Mouse (Mus musculus) cerebellum, adult 11 months (tissue): ENCODE results near the gene N4bp3.

Source experiments
- DNase-seq: peaks from one replicate; pipeline ENCODE4 v3.0.0; 2022

N4bp3 gene

GRCm38 (mm10) chr11:51594715-51595350 lies 55.8 kb downstream of the N4bp3 start:
- DNase-seq, result no peak

DNA sequence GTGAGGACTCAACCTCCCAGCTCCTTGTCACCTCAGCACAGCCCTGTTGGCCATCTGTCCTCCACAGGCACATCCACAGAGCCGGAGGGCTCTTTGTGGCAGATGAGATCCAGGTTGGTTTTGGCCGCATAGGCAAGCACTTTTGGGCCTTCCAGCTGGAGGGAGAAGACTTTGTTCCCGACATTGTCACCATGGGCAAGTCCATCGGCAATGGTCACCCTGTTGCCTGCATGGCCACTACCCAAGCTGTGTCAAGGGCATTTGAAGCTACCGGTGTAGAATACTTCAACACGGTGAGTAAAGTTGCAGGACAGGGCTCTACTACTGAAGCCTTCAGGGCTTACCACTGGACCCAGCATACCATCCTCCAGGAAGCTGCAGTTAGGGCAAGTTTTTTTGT lies 56.8 kb downstream of the N4bp3 start:
- no peak for DNase-seq

DNA sequence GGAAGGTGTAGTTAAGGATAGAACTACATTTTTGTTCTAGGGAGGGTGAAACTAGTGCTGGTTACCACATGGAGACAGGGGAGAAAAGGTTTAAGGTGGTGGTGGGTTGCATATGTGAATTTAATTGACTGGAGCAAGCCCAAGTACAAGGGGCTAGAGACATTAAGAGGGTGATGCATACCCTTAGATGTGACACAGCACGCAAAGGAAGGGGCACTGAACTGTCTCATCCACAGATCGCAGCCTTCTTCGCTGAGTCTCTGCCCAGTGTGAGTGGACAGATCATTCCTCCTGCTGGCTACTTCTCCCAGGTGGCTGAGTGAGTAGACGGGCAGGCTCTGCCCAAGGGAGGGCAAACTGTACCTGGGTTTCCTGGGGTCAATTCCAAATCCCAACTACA lies 57.3 kb downstream of the N4bp3 start:
- DNase-seq, result no peak
